In the genomic region with DNA sequence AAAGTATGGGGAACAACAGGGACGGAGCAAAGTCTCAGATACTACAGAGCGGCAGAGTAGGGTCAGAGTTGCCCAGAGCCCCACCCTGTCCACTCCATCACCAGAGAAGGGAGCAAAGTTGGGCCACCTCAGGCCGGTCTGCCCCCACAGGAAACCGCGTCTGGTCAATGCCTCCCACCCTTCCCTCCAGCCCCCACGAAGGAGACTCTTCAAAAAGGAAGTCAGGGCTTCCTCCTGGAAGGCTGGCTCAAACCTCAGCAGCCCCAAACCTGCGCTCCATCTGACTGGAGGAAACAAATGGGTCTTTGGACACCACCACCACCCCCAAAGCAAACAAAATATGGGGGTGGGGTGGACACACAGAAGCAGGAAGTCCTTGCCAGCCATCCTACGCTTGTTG, we compare ENCODE assay signal across 9 mouse cellular contexts. TPM values are rescaled to one million over a fixed set of nuclear protein-coding genes. Genes with fewer than 3 reads are reported as not detected.
A peak's percentile ranks its signal among the peaks of the same experiment; 100 is the strongest.
DNase-seq lines count a peak whose midpoint lies in the region; ATAC-seq and TF ChIP-seq lines count a peak whose summit lies in the region.
"Had no signal": no experiment of that assay in that cellular context is flagged by ENCODE, and none has a peak within 500 bp of the region (broad histone marks: within the 10 kb centered on the region; RNA-seq: fewer than 3 reads in every experiment).

No protein-coding gene starts in this region.

- no peak for TF ChIP-seq CTCF in hindbrain, postnatal 0 days (IDR thresholded peaks at IDR 0.05; ENCODE audit: low read depth)

- peak overlapping the region; percentile 94 for H3K4me3 ChIP-seq in brown adipose tissue, adult 24 weeks (ENCODE audit: insufficient read depth, low read depth, low read length)
- peak overlapping the region; percentile 70 for H3K4me3 ChIP-seq in forebrain, embryonic 10.5 days
- peak overlapping the region; percentile 72 for H3K4me3 ChIP-seq in hindbrain, postnatal 0 days (ENCODE audit: low read length)
- H3K4me3 ChIP-seq in lung, embryonic 15.5 days: peak overlapping the region; percentile 65

- no peaks in the 10 kb centered on the region for H3K9me3 ChIP-seq in forebrain, embryonic 10.5 days
- H3K9me3 ChIP-seq in hindbrain, postnatal 0 days (ENCODE audit: low read length): no peaks in the 10 kb centered on the region
- no peaks in the 10 kb centered on the region for H3K9me3 ChIP-seq in lung, embryonic 15.5 days

- peaks cover 25% of the 10 kb centered on the region for H3K4me1 ChIP-seq in brown adipose tissue, adult 24 weeks (ENCODE audit: control insufficient read depth, insufficient read depth, insufficient read length, low read length)
- peaks cover 60% of the 10 kb centered on the region for H3K4me1 ChIP-seq in forebrain, embryonic 10.5 days
- H3K4me1 ChIP-seq in hindbrain, postnatal 0 days (ENCODE audit: insufficient read depth, low read length): peaks cover 22% of the 10 kb centered on the region
- peaks cover 73% of the 10 kb centered on the region for H3K4me1 ChIP-seq in lung, embryonic 15.5 days

- H3K9ac ChIP-seq in hindbrain, postnatal 0 days (replicated peaks; ENCODE audit: low read length): peak overlapping the region; percentile 71
- H3K9ac ChIP-seq in lung, embryonic 15.5 days: peak overlapping the region; percentile 75

- H3K27ac ChIP-seq in brown adipose tissue, adult 24 weeks (replicated peaks; ENCODE audit: low read depth, low read length): peak overlapping the region; percentile 91
- peak overlapping the region; percentile 90 for H3K27ac ChIP-seq in forebrain, embryonic 10.5 days
- peak overlapping the region; percentile 75; the same call in 1 of the 2 replicates for H3K27ac ChIP-seq in hindbrain, postnatal 0 days
- peak overlapping the region; percentile 70 for H3K27ac ChIP-seq in lung, embryonic 15.5 days

- ATAC-seq in hindbrain, postnatal 0 days: no peak
- no peak for ATAC-seq in lung, embryonic 15.5 days (ENCODE audit: borderline replicate concordance, extremely low read depth, low FRiP score, low TSS enrichment)

- peak overlapping the region; percentile 90 for H3K4me2 ChIP-seq in hindbrain, postnatal 0 days (ENCODE audit: low read depth, low read length)
- H3K4me2 ChIP-seq in lung, embryonic 15.5 days: peak overlapping the region; percentile 93

- H3K36me3 ChIP-seq in forebrain, embryonic 10.5 days (replicated peaks): peaks cover 4% of the 10 kb centered on the region; the same call in 1 of the 2 replicates
- H3K36me3 ChIP-seq in hindbrain, postnatal 0 days (ENCODE audit: insufficient read depth, low read length): no peaks in the 10 kb centered on the region
- no peaks in the 10 kb centered on the region for H3K36me3 ChIP-seq in lung, embryonic 15.5 days

- 13% methylated on average over 8 of the region's 8 CpGs for WGBS in forebrain, embryonic 10.5 days
- 21% methylated on average over 8 of the region's 8 CpGs for WGBS in hindbrain, postnatal 0 days
- WGBS in lung, embryonic 15.5 days: 11% methylated on average over 8 of the region's 8 CpGs

- no peak for DNase-seq in forebrain, embryonic 10.5 days (ENCODE audit: extremely low spot score, low spot score)
- DNase-seq in hindbrain, postnatal 0 days (ENCODE audit: low spot score): no peak
- no peak for DNase-seq in adipocyte (ENCODE audit: low spot score)
- no peak for DNase-seq in urinary bladder, postnatal 25 days (ENCODE audit: low spot score)
- no peak for DNase-seq in thymus, postnatal 0 days (ENCODE audit: low spot score)
- DNase-seq in spleen, postnatal 36 days (ENCODE audit: low spot score in 2 of 2): no peak

- peaks cover 49% of the 10 kb centered on the region for H3K27me3 ChIP-seq in forebrain, embryonic 10.5 days (ENCODE audit: poor library complexity, severe bottlenecking)
- no peaks in the 10 kb centered on the region for H3K27me3 ChIP-seq in hindbrain, postnatal 0 days (ENCODE audit: insufficient read depth, low read length)
- no peaks in the 10 kb centered on the region for H3K27me3 ChIP-seq in lung, embryonic 15.5 days

RNA-seq across cellular contexts. Expression of a gene that starts 1.5 kb away (rescaled TPM):
- 22.9 and 31.9 TPM in 2 replicates for polyA plus RNA-seq in brown adipose tissue, adult 24 weeks (2012; ENCODE audit: insufficient read depth, insufficient read length, missing spikeins)
- 36.0 and 36.2 TPM in 2 replicates for polyA plus RNA-seq in forebrain, embryonic 10.5 days (2016; fragmentation: Nextera tagmentation; extraction: Ambion mirVana)
- 34.3 and 36.0 TPM in 2 replicates for total RNA-seq in hindbrain, postnatal 0 days (2014; rRNA removed)
- 21.7 TPM in 2 replicates for polyA plus RNA-seq in hindbrain, postnatal 0 days (2015; fragmentation: Nextera tagmentation; extraction: Ambion mirVana)
- 47.5 and 48.1 TPM in 2 replicates for polyA plus RNA-seq in lung, embryonic 15.5 days (2015; fragmentation: Nextera tagmentation; extraction: Ambion mirVana)
- polyA plus RNA-seq in thymus, postnatal 0 days (2015; fragmentation: Nextera tagmentation; extraction: Ambion mirVana): 2.7 and 3.1 TPM in 2 replicates
- total RNA-seq: neutrophil, adult 5-6 weeks had no signal

RNA-seq across cellular contexts. Expression of a gene that starts 35.9 kb away (rescaled TPM):
- not detected in 2 replicates for polyA plus RNA-seq in brown adipose tissue, adult 24 weeks (2012; ENCODE audit: insufficient read depth, insufficient read length, missing spikeins)
- polyA plus RNA-seq in forebrain, embryonic 10.5 days (2016; fragmentation: Nextera tagmentation; extraction: Ambion mirVana): 0.42 and 0.50 TPM in 2 replicates
- total RNA-seq in hindbrain, postnatal 0 days (2014; rRNA removed): 0.58 and 1.1 TPM in 2 replicates
- polyA plus RNA-seq in hindbrain, postnatal 0 days (2015; fragmentation: Nextera tagmentation; extraction: Ambion mirVana): 0.33 and 0.43 TPM in 2 replicates
- 0.09 TPM in 1 of 2 replicates, not detected in the other for polyA plus RNA-seq in lung, embryonic 15.5 days (2015; fragmentation: Nextera tagmentation; extraction: Ambion mirVana)
- polyA plus RNA-seq in thymus, postnatal 0 days (2015; fragmentation: Nextera tagmentation; extraction: Ambion mirVana): 0.08 TPM in 2 replicates
- total RNA-seq: neutrophil, adult 5-6 weeks had no signal
